Mouse (Mus musculus) erythroblast, embryonic 14.5 days (primary cell): ENCODE results near the gene Prss34.

Source experiments
- GATA1 ChIP-seq: IDR thresholded peaks from 2 replicates; pipeline ENCODE4 v1.6.1; 2012; ENCODE audit warnings: low read length, inconsistent platforms, mixed read lengths
- TAL1 ChIP-seq: IDR thresholded peaks from 3 replicates; pipeline ENCODE4 v1.6.1; 2012; ENCODE audit warnings: low read length, inconsistent platforms, mixed read lengths

DNA sequence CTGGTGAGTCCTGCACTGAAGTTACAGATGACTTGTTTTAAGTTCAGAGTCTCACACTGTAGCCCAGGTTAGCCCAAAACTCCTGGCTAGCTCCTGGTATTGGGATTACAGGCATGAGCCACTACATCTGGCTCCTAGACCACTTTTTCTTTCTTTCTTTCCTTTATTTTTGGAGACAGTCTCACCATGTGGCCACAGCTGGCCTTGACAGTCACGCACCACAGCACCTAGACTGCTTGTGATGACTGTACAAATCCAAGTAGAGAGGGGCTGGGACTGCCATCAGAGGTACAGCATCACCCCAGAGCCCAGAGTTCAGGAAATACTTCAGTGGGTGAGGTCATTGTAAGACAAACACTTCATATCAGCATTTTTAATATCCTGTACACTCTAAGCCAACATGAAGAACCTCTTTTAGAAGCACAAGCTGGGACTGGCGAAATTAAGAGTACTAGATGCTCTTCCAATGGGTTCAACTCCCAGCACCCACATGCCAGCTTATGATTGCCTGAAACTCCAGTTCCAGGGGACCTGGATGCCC is 27.3 kb upstream of the Prss34 start:
- TF ChIP-seq GATA1 (no peak), TAL1 (no peak)
